Mouse (Mus musculus) midbrain, postnatal 0 days (tissue): ENCODE data around the gene Taf3. TPM values are rescaled to one million over a fixed set of nuclear protein-coding genes. Genes with fewer than 3 reads are reported as not detected.

Source experiments
- ATAC-seq: fragments of 200-750 bp; cut with Nextera tagmentation; 2 replicates; pipeline ENCODE4 v1.8.0; 2017; ENCODE audit warnings: moderate number of reproducible peaks, mild to moderate bottlenecking, moderate TSS enrichment, moderate library complexity; ENCODE audit not compliant: low FRiP score
- DNase-seq: peaks from one replicate; pipeline ENCODE4 v3.0.0-alpha.2; 2015; ENCODE audit warnings: low spot score
- H3K27ac ChIP-seq: fragments of 300-500 bp; sonication (generic); 2 replicates; pipeline ENCODE4 v1.5.1; 2014; ENCODE audit warnings: low read depth, mild to moderate bottlenecking, low read length, mixed read lengths
- H3K27me3 ChIP-seq: fragments of 300-500 bp; sonication (generic); 2 replicates; pipeline ENCODE4 v1.6.1; 2014; ENCODE audit warnings: low read length, control low read depth, mixed read lengths; ENCODE audit not compliant: insufficient read depth
- H3K36me3 ChIP-seq: fragments of 300-500 bp; sonication (generic); 2 replicates; pipeline ENCODE4 v1.6.1; 2014; ENCODE audit warnings: low read length, control low read depth, mixed read lengths; ENCODE audit not compliant: insufficient read depth
- H3K4me1 ChIP-seq: fragments of 300-500 bp; sonication (generic); 2 replicates; pipeline ENCODE4 v1.6.1; 2014; ENCODE audit warnings: mild to moderate bottlenecking, control low read depth, antibody characterized with exemption, low read length, mixed read lengths; ENCODE audit not compliant: insufficient read depth
- H3K4me2 ChIP-seq: fragments of 300-500 bp; sonication (generic); 2 replicates; pipeline ENCODE4 v1.6.1; 2014; ENCODE audit warnings: low read depth, mild to moderate bottlenecking, low read length, mixed read lengths; ENCODE audit not compliant: poor library complexity, severe bottlenecking
- H3K4me3 ChIP-seq: fragments of 300-500 bp; sonication (generic); 2 replicates; pipeline ENCODE4 v1.5.1; 2014; ENCODE audit warnings: low read depth, mild to moderate bottlenecking, low read length, moderate library complexity
- H3K9ac ChIP-seq: fragments of 300-500 bp; sonication (generic); replicated peaks from 2 replicates; pipeline ENCODE4 v1.6.1; 2014; ENCODE audit warnings: mild to moderate bottlenecking, low read length, moderate library complexity, mixed read lengths; ENCODE audit not compliant: poor library complexity, severe bottlenecking
- H3K9me3 ChIP-seq: fragments of 300-500 bp; sonication (generic); 2 replicates; pipeline ENCODE4 v1.6.1; 2016; ENCODE audit warnings: low read length, control low read depth
- CTCF ChIP-seq: IDR thresholded peaks from 2 replicates; pipeline ENCODE4 v1.5.1; 2016; ENCODE audit warnings: antibody characterized with exemption, mild to moderate bottlenecking
- WGBS: fragments of 180-500 bp; shearing (Covaris S2); extraction: QIAGEN DNeasy Blood & Tissue Kit; methylation state at CpG from one replicate; pipeline ENCODE4 v1.1.7; 2014; 5-methylcytosine and 5-hydroxymethylcytosine counted together
- polyA plus RNA-seq: library from polyadenylated mRNA; unstranded; fragments of >200 nt; fragmentation: Nextera tagmentation; extraction: Ambion mirVana; gene quantifications from 2 replicates; pipeline ENCODE4 v1.2.1, GENCODE M21; 2015
- total RNA-seq: library from RNA; depleted of rRNA; stranded (reverse); fragments of >200 nt; gene quantifications from 2 replicates; pipeline ENCODE4 v1.2.3, GENCODE M21; 2014

Taf3 gene
- total and polyA plus RNA-seq, 2 experiments from 2014 or later: 5.4 to 10.8 TPM

- H3K36me3 ChIP-seq: no peaks in the 10 kb centered on the region
- H3K4me3 ChIP-seq: no peak overlapping the region
- ATAC-seq (no peak), DNase-seq (no peak)
- H3K9ac ChIP-seq: no peak overlapping the region
- no peaks in the 10 kb centered on the region for H3K27me3 ChIP-seq
- 96% methylated on average over 3 of the region's 3 CpGs for WGBS
- no peak for TF ChIP-seq CTCF
- no peak overlapping the region for H3K27ac ChIP-seq
- no peaks in the 10 kb centered on the region for H3K4me1 ChIP-seq
- no peak overlapping the region for H3K4me2 ChIP-seq
- no peaks in the 10 kb centered on the region for H3K9me3 ChIP-seq
Observed at GRCm38 (mm10) chr2:9970579-9970978, 77.8 kb downstream of the Taf3 start.

GRCm38 (mm10) chr2:9970178-9970577, 78.2 kb downstream of the Taf3 start:
- Histone ChIP-seq H3K4me2 (no peak overlapping the region), H3K27ac (no peak overlapping the region), H3K9ac (no peak overlapping the region), H3K27me3 (no peaks in the 10 kb centered on the region), H3K9me3 (no peaks in the 10 kb centered on the region), H3K36me3 (no peaks in the 10 kb centered on the region), H3K4me3 (no peak overlapping the region), H3K4me1 (no peaks in the 10 kb centered on the region)
- 81% methylated on average over 4 of the region's 4 CpGs for WGBS
- no peak for DNase-seq
- no peak for TF ChIP-seq CTCF
- no peak for ATAC-seq

- no peaks in the 10 kb centered on the region for H3K9me3 ChIP-seq
- no peaks in the 10 kb centered on the region for H3K4me1 ChIP-seq
- H3K27ac ChIP-seq: no peak overlapping the region
- no peaks in the 10 kb centered on the region for H3K27me3 ChIP-seq
- H3K36me3 ChIP-seq: no peaks in the 10 kb centered on the region
- TF ChIP-seq CTCF: no peak
- WGBS: 90% methylated on average over 5 of the region's 5 CpGs
- no peak overlapping the region for H3K4me2 ChIP-seq
- no peak for ATAC-seq
- no peak overlapping the region for H3K9ac ChIP-seq
- no peak overlapping the region for H3K4me3 ChIP-seq
- DNase-seq: no peak
Observed at GRCm38 (mm10) chr2:9969734-9970133, 78.7 kb downstream of the Taf3 start.

GRCm38 (mm10) chr2:9966634-9967033, 81.8 kb downstream of the Taf3 start:
- H3K36me3 ChIP-seq: no peaks in the 10 kb centered on the region
- no peaks in the 10 kb centered on the region for H3K9me3 ChIP-seq
- no peak overlapping the region for H3K4me3 ChIP-seq
- no peaks in the 10 kb centered on the region for H3K27me3 ChIP-seq
- ATAC-seq (no peak), DNase-seq (no peak)
- no peak overlapping the region for H3K4me2 ChIP-seq
- TF ChIP-seq CTCF: no peak
- WGBS: 83% methylated on average over 1 of the region's 1 CpGs
- no peaks in the 10 kb centered on the region for H3K4me1 ChIP-seq
- H3K9ac ChIP-seq: no peak overlapping the region
- no peak overlapping the region for H3K27ac ChIP-seq

- WGBS: 71% methylated on average over 1 of the region's 1 CpGs
- DNase-seq (no peak), ATAC-seq (no peak)
- Histone ChIP-seq H3K27me3 (no peaks in the 10 kb centered on the region), H3K9me3 (no peaks in the 10 kb centered on the region), H3K4me2 (no peak overlapping the region), H3K27ac (no peak overlapping the region), H3K36me3 (no peaks in the 10 kb centered on the region), H3K4me3 (no peak overlapping the region), H3K9ac (no peak overlapping the region), H3K4me1 (no peaks in the 10 kb centered on the region)
- no peak for TF ChIP-seq CTCF
Observed at GRCm38 (mm10) chr2:9965608-9966007, 82.8 kb downstream of the Taf3 start.

GRCm38 (mm10) chr2:9962871-9963270, 85.5 kb downstream of the Taf3 start:
- Histone ChIP-seq H3K36me3 (no peaks in the 10 kb centered on the region), H3K9me3 (no peaks in the 10 kb centered on the region), H3K4me2 (no peak overlapping the region), H3K27me3 (no peaks in the 10 kb centered on the region), H3K4me1 (no peaks in the 10 kb centered on the region), H3K27ac (no peak overlapping the region), H3K9ac (no peak overlapping the region), H3K4me3 (no peak overlapping the region)
- ATAC-seq (no peak), DNase-seq (no peak)
- no peak for TF ChIP-seq CTCF

GRCm38 (mm10) chr2:9961708-9962107, 86.7 kb downstream of the Taf3 start:
- ATAC-seq: no peak
- no peak overlapping the region for H3K27ac ChIP-seq
- H3K4me1 ChIP-seq: no peaks in the 10 kb centered on the region
- no peak overlapping the region for H3K4me3 ChIP-seq
- no peak for TF ChIP-seq CTCF
- H3K4me2 ChIP-seq: no peak overlapping the region
- DNase-seq: no peak
- no peaks in the 10 kb centered on the region for H3K36me3 ChIP-seq
- 77% methylated on average over 3 of the region's 3 CpGs for WGBS
- no peaks in the 10 kb centered on the region for H3K9me3 ChIP-seq
- no peaks in the 10 kb centered on the region for H3K27me3 ChIP-seq
- no peak overlapping the region for H3K9ac ChIP-seq
